Mouse (Mus musculus) neural tube, embryonic 13.5 days (tissue): ENCODE measurements around the gene Ypel2. TPM values are rescaled to one million over a fixed set of nuclear protein-coding genes. Genes with fewer than 3 reads are reported as not detected.
"Not testable (repeated sequence)": the region's sequence is repeated elsewhere in the genome, so short reads cannot be mapped to it uniquely, and the experiment has no call there.

Experiments used
- ATAC-seq: fragments of 200-750 bp; cut with Nextera tagmentation; 2 replicates; pipeline ENCODE4 v1.8.0; 2017; ENCODE audit warnings: low read depth, mild to moderate bottlenecking, moderate TSS enrichment, moderate library complexity
- H3K27ac ChIP-seq: fragments of 300-500 bp; sonication (generic); replicated peaks from 2 replicates; pipeline ENCODE4 v1.5.1; 2015; ENCODE audit warnings: moderate library complexity, mild to moderate bottlenecking, inconsistent platforms
- H3K27me3 ChIP-seq: fragments of 300-500 bp; sonication (generic); 2 replicates; pipeline ENCODE4 v1.6.1; 2015; ENCODE audit warnings: mild to moderate bottlenecking, inconsistent platforms
- H3K36me3 ChIP-seq: fragments of 300-500 bp; sonication (generic); 2 replicates; pipeline ENCODE4 v1.6.1; 2015; ENCODE audit warnings: mild to moderate bottlenecking, inconsistent platforms
- H3K4me1 ChIP-seq: fragments of 300-500 bp; sonication (generic); replicated peaks from 2 replicates; pipeline ENCODE4 v1.6.1; 2015; ENCODE audit warnings: inconsistent platforms
- H3K4me2 ChIP-seq: fragments of 300-500 bp; sonication (generic); 2 replicates; pipeline ENCODE4 v1.6.1; 2015; ENCODE audit warnings: inconsistent platforms, mild to moderate bottlenecking, moderate library complexity
- H3K4me3 ChIP-seq: fragments of 300-500 bp; sonication (generic); 2 replicates; pipeline ENCODE4 v1.5.1; 2015; ENCODE audit warnings: mild to moderate bottlenecking, inconsistent platforms
- H3K9ac ChIP-seq: fragments of 300-500 bp; sonication (generic); 2 replicates; pipeline ENCODE4 v1.6.1; 2015; ENCODE audit warnings: moderate library complexity, mild to moderate bottlenecking, inconsistent platforms
- H3K9me3 ChIP-seq: fragments of 300-500 bp; sonication (generic); 2 replicates; pipeline ENCODE4 v1.6.1; 2016; ENCODE audit warnings: inconsistent platforms
- WGBS: fragments of 180-500 bp; shearing (Covaris S2); methylation state at CpG from one replicate; pipeline ENCODE4 v1.1.7; 2015; 5-methylcytosine and 5-hydroxymethylcytosine counted together
- polyA plus RNA-seq: library from polyadenylated mRNA; unstranded; fragments of >200 nt; fragmentation: Nextera tagmentation; extraction: Ambion mirVana; gene quantifications from 2 replicates; pipeline ENCODE4 v1.2.1, GENCODE M21; 2015

The Ypel2 gene
- 4.6 and 5.3 TPM in 2 replicates for polyA plus RNA-seq

DNA sequence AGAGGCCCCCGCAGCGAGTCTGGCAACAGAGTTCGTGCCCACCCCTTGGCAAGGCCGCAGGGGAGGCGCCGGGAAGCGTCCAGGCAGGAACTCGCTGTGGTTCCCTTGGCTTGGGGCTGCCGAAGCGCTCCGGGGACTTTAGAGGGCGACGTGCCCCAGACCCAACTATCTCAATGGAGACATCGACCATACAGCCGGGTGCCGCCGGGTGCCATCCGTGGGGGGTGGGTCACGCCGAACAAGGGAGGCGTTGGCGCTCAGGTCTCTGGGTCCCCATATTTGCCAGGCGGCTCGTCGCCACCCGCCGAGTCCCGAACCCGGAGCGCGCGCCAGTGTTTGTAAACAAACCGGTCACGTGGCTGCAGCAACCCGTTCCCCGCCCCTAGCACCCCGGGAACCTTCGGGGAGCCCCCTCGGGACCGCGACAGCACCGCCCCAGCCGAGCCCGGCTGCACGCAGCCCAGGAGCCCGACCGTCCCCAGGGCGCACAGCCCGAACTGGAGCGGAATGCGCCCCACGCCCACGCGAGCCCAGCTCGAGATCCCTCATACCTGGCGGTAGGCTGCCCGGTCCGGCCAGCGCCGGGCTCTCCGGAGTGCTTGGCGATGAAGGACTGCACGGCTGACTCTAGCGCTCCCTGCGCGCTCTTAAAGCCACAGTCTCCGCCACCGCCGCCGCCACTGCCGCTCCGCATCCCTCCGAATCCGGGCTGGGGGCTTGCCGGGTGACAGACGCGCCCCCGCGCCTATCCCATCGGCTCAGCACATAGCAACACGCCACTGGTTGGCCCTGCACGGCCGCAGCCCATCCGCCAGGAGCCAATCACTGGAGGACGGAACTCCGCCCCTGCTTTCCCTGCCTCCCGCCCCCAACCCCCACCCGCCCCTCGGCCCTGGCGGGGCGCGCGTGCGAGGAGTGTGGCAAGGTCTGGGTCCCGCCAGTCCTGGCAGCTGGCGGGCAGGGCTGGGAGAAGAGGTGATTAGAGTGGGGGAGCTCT is at the start of gene Ypel2:
Gene Ypel2, minus strand, starts transcription at position 667 of the 997 bp plus-strand sequence.
- Histone ChIP-seq H3K36me3 (no peaks in the 10 kb centered on the region), H3K4me2 (peak within 1 kb of the TSS; percentile 86), H3K9ac (peak within 1 kb of the TSS; percentile 79), H3K27ac (peak within 1 kb of the TSS; percentile 94), H3K4me3 (peak within 1 kb of the TSS; percentile 91), H3K27me3 (no peaks in the 10 kb centered on the region), H3K9me3 (no peaks in the 10 kb centered on the region), H3K4me1 (peaks cover 53% of the 10 kb centered on the region)
- peak; percentile 100 for ATAC-seq
- under 1% methylated on average over 96 of the region's 96 CpGs for WGBS

DNA sequence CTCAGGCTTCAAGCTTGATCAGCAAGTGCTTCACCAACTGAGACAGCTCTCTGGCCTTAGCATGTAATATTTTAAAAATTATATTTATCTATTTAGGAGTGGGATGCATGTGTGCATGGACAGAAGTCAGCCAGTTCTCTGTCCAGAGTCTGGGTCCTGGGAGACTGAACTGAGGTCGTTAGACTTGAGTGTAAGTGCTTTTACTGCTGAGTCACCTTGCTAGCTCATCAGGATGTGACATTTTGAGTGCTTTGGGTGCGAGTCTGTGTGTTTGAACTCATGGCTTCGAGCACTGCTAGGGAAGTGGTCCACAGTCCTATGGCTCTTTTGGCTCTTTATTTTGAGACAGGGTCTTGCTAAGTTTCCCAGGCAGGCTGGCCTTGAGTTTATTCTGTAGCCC is 49.5 kb upstream of the Ypel2 start:
- Histone ChIP-seq H3K27ac (no peak overlapping the region), H3K9ac (no peak overlapping the region), H3K9me3 (no peaks in the 10 kb centered on the region), H3K4me1 (no peaks in the 10 kb centered on the region), H3K27me3 (no peaks in the 10 kb centered on the region), H3K4me2 (no peak overlapping the region), H3K4me3 (no peak overlapping the region), H3K36me3 (peaks cover 94% of the 10 kb centered on the region)
- WGBS, result 83% methylated on average over 3 of the region's 3 CpGs
- ATAC-seq, result no peak

DNA sequence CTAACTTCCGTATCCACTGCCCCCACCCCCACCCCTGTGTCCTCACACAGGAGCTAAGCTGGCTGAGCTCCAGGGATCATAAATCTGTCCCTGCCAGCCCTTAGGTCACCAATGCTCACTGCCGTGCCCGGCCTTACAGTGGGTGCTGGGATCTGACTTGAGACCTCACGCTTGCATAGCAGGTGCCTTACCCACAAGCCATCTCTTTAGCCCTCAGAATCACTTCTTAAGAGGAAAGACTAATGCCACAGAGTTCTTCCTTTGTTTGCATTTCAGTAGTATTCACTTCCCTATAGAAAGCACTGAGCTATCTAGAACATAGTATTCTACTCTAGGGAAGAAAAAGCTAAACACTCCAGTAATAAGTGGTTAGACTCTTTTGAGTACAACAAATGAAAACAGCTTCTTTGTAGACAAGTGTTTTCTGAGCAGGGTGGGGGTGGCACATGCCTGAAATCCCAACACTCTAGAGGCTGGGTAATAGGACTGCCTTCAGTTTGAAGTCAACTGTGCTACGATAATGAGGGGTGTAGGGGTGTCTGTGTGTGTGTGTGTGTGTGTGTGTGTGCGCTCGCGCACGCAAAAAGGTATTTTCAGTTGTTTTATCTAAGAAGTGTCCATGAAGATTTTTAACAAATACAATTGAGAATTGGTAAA is 45.9 kb upstream of the Ypel2 start:
- Histone ChIP-seq H3K36me3 (peaks cover 92% of the 10 kb centered on the region), H3K9me3 (no peaks in the 10 kb centered on the region), H3K4me1 (no peaks in the 10 kb centered on the region), H3K9ac (no peak overlapping the region), H3K27ac (no peak overlapping the region), H3K27me3 (no peaks in the 10 kb centered on the region), H3K4me3 (no peak overlapping the region), H3K4me2 (no peak overlapping the region)
- no peak for ATAC-seq
- WGBS, result 60% methylated on average over 9 of the region's 9 CpGs

DNA sequence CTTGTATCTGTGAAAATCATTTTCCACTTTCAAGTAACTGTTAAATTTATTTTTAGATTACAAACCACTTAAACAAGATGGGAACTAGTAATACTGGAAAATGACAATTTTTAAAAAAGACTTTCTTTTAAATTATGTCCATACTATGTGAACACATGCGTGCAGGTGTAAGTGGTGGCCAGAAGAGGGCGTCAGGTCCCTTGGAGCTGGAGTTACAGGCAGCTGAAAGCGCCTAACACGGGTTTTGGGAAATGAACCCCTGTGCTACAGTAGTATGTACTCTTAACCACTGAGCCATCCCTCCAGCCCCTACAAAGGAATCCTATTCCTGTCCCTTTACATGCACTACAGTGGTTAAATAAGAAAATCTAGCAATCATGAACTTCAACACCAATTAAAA is 42.7 kb upstream of the Ypel2 start:
- peaks cover 84% of the 10 kb centered on the region for H3K36me3 ChIP-seq
- WGBS, result 66% methylated on average over 4 of the region's 4 CpGs

DNA sequence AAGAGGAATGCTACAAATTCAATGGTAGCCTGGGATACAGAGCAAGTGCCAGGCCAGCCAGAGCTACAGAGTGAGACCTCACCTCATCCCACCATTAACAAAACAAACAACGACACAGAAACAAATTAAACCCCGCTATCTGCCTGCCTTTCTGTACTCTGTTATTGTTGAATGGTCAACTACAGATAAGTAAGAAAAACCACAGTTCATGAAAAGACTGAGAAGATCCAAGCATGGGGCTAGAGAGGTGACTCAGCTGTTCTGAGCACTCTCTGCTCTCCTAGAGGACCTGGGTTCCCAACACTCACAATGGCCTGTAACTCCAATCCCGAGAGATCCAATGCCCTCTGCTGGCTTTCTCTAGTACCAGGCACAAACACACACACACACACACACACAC is 34.7 kb upstream of the Ypel2 start:
- no peak overlapping the region for H3K4me2 ChIP-seq
- H3K9ac ChIP-seq, result no peak overlapping the region
- H3K9me3 ChIP-seq, result no peaks in the 10 kb centered on the region
- no peak for ATAC-seq
- no peaks in the 10 kb centered on the region for H3K27me3 ChIP-seq
- H3K27ac ChIP-seq, result no peak overlapping the region
- WGBS, result 96% methylated on average over 3 of the region's 3 CpGs
- peaks cover 11% of the 10 kb centered on the region for H3K36me3 ChIP-seq
- no peaks in the 10 kb centered on the region for H3K4me1 ChIP-seq
- no peak overlapping the region for H3K4me3 ChIP-seq

More for the DNA sequence above, 42.7 kb upstream of the Ypel2 start:
- no peak for ATAC-seq
- Histone ChIP-seq H3K9me3 (no peaks in the 10 kb centered on the region), H3K27ac (no peak overlapping the region), H3K4me2 (no peak overlapping the region), H3K9ac (no peak overlapping the region), H3K4me3 (no peak overlapping the region), H3K27me3 (no peaks in the 10 kb centered on the region), H3K4me1 (no peaks in the 10 kb centered on the region)

DNA sequence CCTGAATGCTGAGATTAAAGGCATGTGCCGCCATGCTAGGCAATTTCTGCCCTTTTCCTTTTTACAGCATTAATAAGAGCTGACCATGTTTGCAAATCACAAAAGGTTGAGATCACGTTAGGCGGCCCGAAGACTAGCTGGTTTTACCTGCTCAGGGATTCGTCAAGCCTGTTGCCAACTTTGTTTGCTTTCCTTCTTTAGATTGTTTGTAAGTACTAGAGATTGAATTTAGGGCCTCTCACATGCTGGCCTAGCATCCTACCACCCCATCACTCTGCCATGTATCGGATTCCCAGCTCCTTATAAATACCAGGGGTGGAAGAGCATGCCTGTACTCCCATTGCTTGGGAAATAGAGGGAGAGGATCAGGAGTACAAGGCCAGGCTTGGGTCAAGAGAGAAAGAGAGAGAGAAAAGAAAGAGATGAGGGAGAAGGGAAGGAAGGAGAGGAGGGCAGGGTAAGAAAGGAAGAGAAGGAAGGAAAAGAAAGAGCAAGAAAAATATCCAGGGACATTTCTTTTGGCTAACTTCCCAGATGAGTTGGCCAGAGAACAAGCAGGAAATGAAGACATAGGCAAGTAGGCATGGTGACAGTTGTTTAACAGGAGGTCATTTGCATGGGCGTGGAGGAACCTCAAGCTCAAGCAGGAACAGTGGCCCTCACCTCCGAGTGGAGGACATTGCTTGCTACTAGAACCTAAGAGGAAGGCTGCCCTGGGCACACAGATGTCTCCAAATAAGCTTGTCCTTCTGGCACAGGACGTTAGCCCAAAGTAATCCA is 32.8 kb upstream of the Ypel2 start:
- Histone ChIP-seq H3K9ac (no peak overlapping the region), H3K36me3 (no peaks in the 10 kb centered on the region), H3K27me3 (no peaks in the 10 kb centered on the region), H3K27ac (no peak overlapping the region), H3K9me3 (no peaks in the 10 kb centered on the region), H3K4me2 (no peak overlapping the region), H3K4me3 (no peak overlapping the region), H3K4me1 (no peaks in the 10 kb centered on the region)
- WGBS, result 81% methylated on average over 9 of the region's 9 CpGs
- ATAC-seq, result no peak

DNA sequence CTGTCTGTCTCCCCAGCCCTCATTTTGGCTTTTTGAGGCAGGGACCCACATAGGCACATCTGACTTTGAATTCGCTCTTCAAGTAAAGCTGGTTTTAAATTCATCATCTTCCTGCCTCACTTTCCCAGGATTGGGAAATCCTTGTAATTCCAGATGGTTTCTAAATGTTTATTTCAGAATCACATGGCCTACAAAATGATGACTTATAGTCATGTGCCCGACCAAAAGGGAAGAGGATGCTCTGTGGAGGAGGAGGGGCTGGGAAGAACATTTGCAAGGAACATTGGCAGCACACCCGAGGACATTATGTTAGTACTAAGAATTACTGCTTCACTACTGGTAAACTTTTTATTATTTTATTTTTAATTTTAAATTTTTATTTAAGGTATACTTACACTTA is 31.8 kb upstream of the Ypel2 start:
- WGBS, result 73% methylated on average over 3 of the region's 3 CpGs

DNA sequence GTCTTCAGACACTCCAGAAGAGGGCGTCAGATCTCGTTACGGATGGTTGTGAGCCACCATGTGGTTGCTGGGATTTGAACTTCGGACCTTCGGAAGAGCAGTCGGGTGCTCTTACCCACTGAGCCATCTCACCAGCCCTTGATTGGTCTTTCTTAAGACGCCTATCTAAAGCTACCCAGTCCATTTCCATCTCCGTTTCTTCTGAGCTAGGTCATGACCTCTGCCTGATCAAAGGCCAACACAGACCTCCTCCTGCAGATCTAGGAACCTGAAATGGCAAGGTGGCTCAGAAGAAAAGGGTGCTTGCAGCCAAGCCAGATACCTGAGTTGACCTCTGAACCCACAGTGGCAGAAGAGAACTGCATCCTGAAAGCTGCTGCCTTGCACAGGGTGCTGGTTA is 29.7 kb upstream of the Ypel2 start:
- not testable (repeated sequence) for H3K4me2 ChIP-seq, H3K36me3 ChIP-seq, ATAC-seq, H3K4me3 ChIP-seq, H3K27me3 ChIP-seq, H3K9ac ChIP-seq, H3K4me1 ChIP-seq, H3K9me3 ChIP-seq, H3K27ac ChIP-seq
- 69% methylated on average over 8 of the region's 8 CpGs for WGBS

More for the DNA sequence above, 31.8 kb upstream of the Ypel2 start:
- no peak overlapping the region for H3K27ac ChIP-seq
- no peaks in the 10 kb centered on the region for H3K9me3 ChIP-seq
- no peak overlapping the region for H3K4me2 ChIP-seq
- H3K36me3 ChIP-seq, result no peaks in the 10 kb centered on the region
- no peak overlapping the region for H3K4me3 ChIP-seq
- no peak overlapping the region for H3K9ac ChIP-seq
- no peaks in the 10 kb centered on the region for H3K4me1 ChIP-seq
- no peak for ATAC-seq
- no peaks in the 10 kb centered on the region for H3K27me3 ChIP-seq

DNA sequence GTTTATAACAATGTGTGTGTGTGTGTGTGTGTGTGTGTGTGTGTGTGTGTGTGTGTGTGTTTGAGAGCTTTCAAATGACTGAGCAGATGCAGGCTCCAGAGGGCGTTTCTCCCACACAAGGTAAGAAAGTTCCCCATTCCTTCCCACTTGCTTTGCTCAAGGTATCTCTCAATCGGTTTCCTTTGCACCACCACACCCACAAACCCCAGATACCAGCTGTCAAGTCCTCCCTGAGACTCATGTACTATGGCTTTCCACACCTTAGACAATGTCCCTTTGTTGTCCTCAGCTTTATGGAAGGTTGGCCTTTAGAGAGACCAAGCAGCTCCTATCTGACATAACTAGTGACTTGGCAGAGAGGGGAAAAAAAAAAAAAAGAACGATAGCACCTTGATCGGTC is 29.3 kb upstream of the Ypel2 start:
- H3K36me3 ChIP-seq, result no peaks in the 10 kb centered on the region
- no peak overlapping the region for H3K4me2 ChIP-seq
- no peak overlapping the region for H3K9ac ChIP-seq
- no peak overlapping the region for H3K27ac ChIP-seq
- no peaks in the 10 kb centered on the region for H3K27me3 ChIP-seq
- no peak for ATAC-seq
- H3K4me1 ChIP-seq, result no peaks in the 10 kb centered on the region
- H3K9me3 ChIP-seq, result no peaks in the 10 kb centered on the region
- 80% methylated on average over 4 of the region's 4 CpGs for WGBS
- H3K4me3 ChIP-seq, result no peak overlapping the region

DNA sequence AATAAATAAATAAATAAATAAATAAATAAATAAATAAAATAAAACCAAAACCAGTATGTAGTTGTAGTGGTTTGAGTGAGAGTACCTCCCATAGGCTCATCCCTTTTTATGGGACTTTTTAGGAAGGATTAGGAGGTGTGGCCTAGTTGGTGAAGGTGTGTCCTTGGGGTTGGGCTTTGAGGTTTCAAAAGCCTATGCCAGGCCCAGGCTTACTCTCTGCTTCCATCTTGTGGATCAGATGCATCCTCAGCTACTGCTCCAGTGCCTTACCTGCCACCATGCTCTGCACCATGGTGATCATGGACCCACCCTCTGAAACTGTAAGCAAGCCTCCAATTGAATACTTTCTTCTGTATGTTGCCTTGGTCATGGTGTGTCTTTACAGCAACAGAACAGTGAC is 28.0 kb upstream of the Ypel2 start:
- Histone ChIP-seq H3K4me3 (no peak overlapping the region), H3K27me3 (no peaks in the 10 kb centered on the region), H3K4me2 (no peak overlapping the region), H3K4me1 (no peaks in the 10 kb centered on the region), H3K9me3 (no peaks in the 10 kb centered on the region), H3K36me3 (no peaks in the 10 kb centered on the region), H3K27ac (no peak overlapping the region), H3K9ac (no peak overlapping the region)
- no peak for ATAC-seq

DNA sequence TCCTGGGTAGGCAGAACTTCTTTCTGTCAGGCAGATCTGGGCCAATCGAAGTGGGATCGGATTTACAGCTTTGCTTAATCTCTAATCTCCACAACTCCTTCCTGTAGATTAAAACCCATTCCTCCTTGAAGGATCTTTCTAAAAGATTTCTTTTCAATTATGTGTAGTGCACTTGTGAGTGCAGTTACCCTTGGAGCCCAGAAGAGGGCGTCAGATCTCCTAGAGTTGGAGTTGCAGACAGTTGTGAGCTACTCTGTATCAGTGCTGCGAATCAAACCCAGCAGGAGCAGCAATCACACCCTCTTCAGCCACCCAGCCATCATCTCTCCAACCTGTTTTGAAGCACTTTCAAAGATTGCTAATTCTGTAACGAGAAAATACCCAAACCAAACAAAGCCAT is 26.9 kb upstream of the Ypel2 start:
- 81% methylated on average over 5 of the region's 5 CpGs for WGBS
- Histone ChIP-seq H3K9ac (no peak overlapping the region), H3K36me3 (no peaks in the 10 kb centered on the region), H3K9me3 (no peaks in the 10 kb centered on the region), H3K4me3 (no peak overlapping the region), H3K4me1 (no peaks in the 10 kb centered on the region), H3K4me2 (no peak overlapping the region), H3K27ac (no peak overlapping the region), H3K27me3 (no peaks in the 10 kb centered on the region)
- no peak for ATAC-seq

DNA sequence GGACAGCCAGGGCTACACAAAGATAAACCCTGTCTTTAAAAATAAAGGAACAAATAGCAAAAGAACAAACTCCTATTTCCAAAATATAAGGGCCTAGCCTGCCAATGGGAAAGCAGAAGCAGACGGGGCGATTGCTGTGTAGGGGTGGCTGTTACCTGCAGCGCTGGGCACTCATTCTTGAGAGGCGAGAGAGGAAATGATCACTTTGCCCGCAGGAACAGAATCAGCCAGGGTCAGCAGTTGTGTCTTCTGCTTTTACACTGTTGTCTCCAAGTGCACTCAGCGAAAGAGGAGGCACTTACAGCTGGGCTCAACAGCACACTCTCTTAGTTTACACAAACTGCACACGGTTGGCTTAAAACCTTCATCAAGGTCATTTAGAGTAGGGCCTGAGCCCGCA is 25.9 kb upstream of the Ypel2 start:
- Histone ChIP-seq H3K9me3 (no peaks in the 10 kb centered on the region), H3K27ac (no peak overlapping the region), H3K4me1 (no peaks in the 10 kb centered on the region), H3K36me3 (no peaks in the 10 kb centered on the region), H3K9ac (no peak overlapping the region), H3K27me3 (no peaks in the 10 kb centered on the region), H3K4me2 (no peak overlapping the region), H3K4me3 (no peak overlapping the region)
- no peak for ATAC-seq
- 81% methylated on average over 8 of the region's 8 CpGs for WGBS
